Mouse (Mus musculus): ENCODE results near the gene Endov. TPM values are rescaled to one million over a fixed set of nuclear protein-coding genes. Genes with fewer than 3 reads are reported as not detected.
A peak's percentile ranks its signal among the peaks of the same experiment; 100 is the strongest.

Endov gene
- total RNA-seq, 2 experiments from 2014 or later, result 3.8 to 4.2 TPM

GRCm38 (mm10) chr11:119515823-119516676 lies 24.9 kb downstream of the Endov start:
- ATAC-seq (replicated peaks; ENCODE audit: low FRiP score, poor library complexity, severe bottlenecking), result 0 out of 2 replicates have a peak, but pooled peaks have one; percentile 2

GRCm38 (mm10) chr11:119516677-119517361 lies 25.7 kb downstream of the Endov start:
- ATAC-seq (replicated peaks; ENCODE audit: low FRiP score, poor library complexity, severe bottlenecking), result no peak

- no peak for ATAC-seq (replicated peaks; ENCODE audit: low FRiP score, poor library complexity, severe bottlenecking)
These were observed 28.2 kb downstream of the Endov start for GRCm38 (mm10) chr11:119519387-119519786.

- ATAC-seq (replicated peaks; ENCODE audit: low FRiP score, poor library complexity, severe bottlenecking), result no peak
These were observed 29.0 kb downstream of the Endov start for GRCm38 (mm10) chr11:119520005-119520712.

- no peak for ATAC-seq (replicated peaks; ENCODE audit: low FRiP score, poor library complexity, severe bottlenecking)
These were observed 29.5 kb downstream of the Endov start for GRCm38 (mm10) chr11:119520713-119521063.

GRCm38 (mm10) chr11:119521920-119522710 lies 31.0 kb downstream of the Endov start:
- ATAC-seq (replicated peaks; ENCODE audit: low FRiP score, poor library complexity, severe bottlenecking), result no peak

GRCm38 (mm10) chr11:119522779-119523178 lies 31.6 kb downstream of the Endov start:
- no peak for ATAC-seq (replicated peaks; ENCODE audit: low FRiP score, poor library complexity, severe bottlenecking)

GRCm38 (mm10) chr11:119523392-119523791 lies 32.2 kb downstream of the Endov start:
- no peak for ATAC-seq (replicated peaks; ENCODE audit: low FRiP score, poor library complexity, severe bottlenecking)

- peak; percentile 60 for ATAC-seq (replicated peaks; ENCODE audit: low FRiP score, poor library complexity, severe bottlenecking)
These were observed 33.4 kb downstream of the Endov start for GRCm38 (mm10) chr11:119524545-119524949.

- ATAC-seq (replicated peaks; ENCODE audit: low FRiP score, poor library complexity, severe bottlenecking), result no peak
These were observed 35.2 kb downstream of the Endov start for GRCm38 (mm10) chr11:119526068-119526966.

- no peak for ATAC-seq (replicated peaks; ENCODE audit: low FRiP score, poor library complexity, severe bottlenecking)
These were observed 37.8 kb downstream of the Endov start for GRCm38 (mm10) chr11:119528930-119529329.

GRCm38 (mm10) chr11:119532460-119532859 lies 41.3 kb downstream of the Endov start:
- ATAC-seq (replicated peaks; ENCODE audit: low FRiP score, poor library complexity, severe bottlenecking), result no peak

- ATAC-seq (replicated peaks; ENCODE audit: low FRiP score, poor library complexity, severe bottlenecking), result no peak
These were observed 42.6 kb downstream of the Endov start for GRCm38 (mm10) chr11:119533745-119534144.

GRCm38 (mm10) chr11:119539944-119540343 lies 48.8 kb downstream of the Endov start:
- no peak for ATAC-seq (replicated peaks; ENCODE audit: low FRiP score, poor library complexity, severe bottlenecking)

- no peak for ATAC-seq (replicated peaks; ENCODE audit: low FRiP score, poor library complexity, severe bottlenecking)
These were observed 49.4 kb downstream of the Endov start for GRCm38 (mm10) chr11:119540560-119540959.

- no peak for ATAC-seq (replicated peaks; ENCODE audit: low FRiP score, poor library complexity, severe bottlenecking)
These were observed 49.9 kb downstream of the Endov start for GRCm38 (mm10) chr11:119541082-119541481.

GRCm38 (mm10) chr11:119542371-119542770 lies 51.2 kb downstream of the Endov start:
- no peak for ATAC-seq (replicated peaks; ENCODE audit: low FRiP score, poor library complexity, severe bottlenecking)

GRCm38 (mm10) chr11:119542886-119543285 lies 51.7 kb downstream of the Endov start:
- no peak for ATAC-seq (replicated peaks; ENCODE audit: low FRiP score, poor library complexity, severe bottlenecking)
